Mouse (Mus musculus) right cerebral cortex, adult 18-20 months (tissue): ENCODE data around the gene Olfr202.
"Not testable (repeated sequence)": the region's sequence is repeated elsewhere in the genome, so short reads cannot be mapped to it uniquely, and the experiment has no call there.

Experiments used
- DNase-seq: peaks from one replicate; pipeline ENCODE4 v3.0.0; 2022; ENCODE audit warnings: mixed read lengths

Olfr202 gene

DNA sequence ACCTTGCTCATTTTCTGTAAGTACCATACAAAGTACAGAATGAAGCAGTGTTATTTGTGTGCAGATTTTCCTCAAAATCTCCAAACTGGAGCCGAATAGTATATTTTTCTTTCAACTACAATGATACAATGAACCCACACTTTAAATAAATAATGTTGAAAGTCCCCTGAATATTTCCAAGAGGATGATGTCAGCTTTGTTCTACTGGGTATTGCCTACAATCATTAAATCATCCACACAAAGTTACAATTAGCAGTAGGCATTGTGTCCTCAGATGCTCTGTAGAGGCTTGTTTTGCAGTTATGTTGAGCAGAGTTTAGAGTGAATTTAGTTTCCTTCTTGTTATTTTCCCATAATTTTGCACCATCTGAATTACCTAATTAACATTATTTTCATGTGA is at the start of gene Olfr202:
Olfr202 (minus strand) TSS at position 101 of the 400 bp plus-strand sequence.
- DNase-seq, result no peak

- DNase-seq, result no peak
Measured at GRCm38 (mm10) chr16:59331038-59331437, 44.4 kb upstream of the Olfr202 start, which contains the start of gene Olfr205. Gene Olfr205, minus strand, starts transcription at chr16:59331138.

- not testable (repeated sequence) for DNase-seq
Measured at GRCm38 (mm10) chr16:59323262-59323661, 36.7 kb upstream of the Olfr202 start.

- no peak for DNase-seq
Measured at GRCm38 (mm10) chr16:59318148-59318547, 31.6 kb upstream of the Olfr202 start, which contains the start of gene Olfr204. Gene Olfr204, minus strand, starts transcription at chr16:59318248.

DNA sequence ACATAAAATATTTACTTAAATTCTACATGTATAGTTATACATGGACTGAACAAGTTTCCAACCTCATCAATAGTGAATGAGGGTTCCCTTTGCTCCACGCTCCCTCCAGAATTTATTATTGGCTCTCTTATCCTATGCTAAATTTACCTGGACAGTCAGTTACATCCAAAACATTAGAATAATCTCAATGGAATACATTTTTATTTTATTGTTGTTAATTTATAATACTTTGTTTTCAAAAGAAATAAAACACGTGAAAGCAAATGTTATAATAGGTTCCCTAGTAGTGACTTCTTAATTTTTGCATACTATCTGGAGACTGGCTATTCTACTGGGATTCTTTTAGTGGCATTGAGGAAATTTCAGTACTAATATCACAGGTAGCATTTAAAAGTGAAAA is 12.0 kb upstream of the Olfr202 start, which contains the start of gene Olfr203:
Olfr203 (plus strand) TSS at position 301 of the 400 bp plus-strand sequence.
- no peak for DNase-seq

DNA sequence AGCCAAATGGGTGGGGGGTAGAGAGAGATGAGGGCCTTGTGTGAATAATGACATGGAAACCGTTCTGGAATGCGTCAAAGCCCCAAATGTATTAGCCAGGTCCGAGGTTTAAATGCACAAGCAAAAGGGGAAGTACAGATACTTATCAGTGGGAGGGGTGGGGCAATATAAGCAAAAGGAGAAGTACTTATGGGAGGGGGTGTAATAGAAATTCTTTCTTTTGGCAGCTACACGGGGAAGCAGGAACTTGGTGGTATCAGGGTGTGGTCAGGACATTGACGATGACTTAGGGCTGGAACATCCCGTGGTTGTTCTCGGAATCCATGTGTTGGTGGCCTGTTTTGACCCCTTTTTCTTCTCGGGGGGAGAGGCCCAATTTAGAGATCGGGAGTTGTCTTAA is 983 bp upstream of the Olfr202 start:
- DNase-seq, result not testable (repeated sequence)

- no peak for DNase-seq
Measured at GRCm38 (mm10) chr16:59283476-59283875, 3.1 kb downstream of the Olfr202 start.

GRCm38 (mm10) chr16:59280542-59280941 is 6.1 kb downstream of the Olfr202 start:
- DNase-seq, result no peak

GRCm38 (mm10) chr16:59272532-59272931 is 14.1 kb downstream of the Olfr202 start, which contains the start of gene Olfr201:
Gene Olfr201, minus strand, starts transcription at chr16:59272632.
- not testable (repeated sequence) for DNase-seq

- DNase-seq, result not testable (repeated sequence)
Measured at GRCm38 (mm10) chr16:59269097-59269496, 17.5 kb downstream of the Olfr202 start.

DNA sequence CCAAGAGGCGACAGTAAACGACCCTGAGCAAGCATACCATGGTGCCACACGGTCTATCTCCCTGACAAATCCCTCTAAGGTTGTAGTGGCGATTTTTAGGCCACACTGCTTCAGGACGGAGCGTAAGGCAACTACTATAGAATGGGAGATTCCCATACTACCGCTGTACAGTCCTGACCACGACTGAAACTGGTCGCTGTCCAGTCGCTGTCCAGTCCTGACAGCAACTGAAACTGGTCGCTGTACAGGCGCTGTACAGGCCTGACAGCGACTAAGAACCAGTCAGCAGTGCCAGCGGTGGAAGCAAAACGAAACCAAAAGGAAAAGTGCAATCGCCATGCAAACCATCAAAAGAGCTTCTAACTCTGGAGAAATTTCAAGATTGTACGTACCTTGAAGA is 36.9 kb downstream of the Olfr202 start:
- DNase-seq, result no peak
